Mouse (Mus musculus) activated CD4-positive, CD25-positive, alpha-beta regulatory T cell (primary cell): ENCODE measurements around the gene Gabrg2. TPM values are rescaled to one million over a fixed set of nuclear protein-coding genes. Genes with fewer than 3 reads are reported as not detected.

Experiments used
- polyA plus RNA-seq, 2 experiments: library from polyadenylated mRNA; unstranded; fragments of 100-300 nt; shearing (Covaris generic); gene quantifications; one replicate each; pipeline ENCODE4 v1.2.1; 2017

Gabrg2 gene
- polyA plus RNA-seq: under 1 TPM in 1 of 2 experiments, not detected in 1; 0.14 TPM

GRCm38 (mm10) chr11:42000190-42001098 is at the start of gene Gabrg2:
Gene Gabrg2 (minus strand): TSS chr11:42000857.

Other genes with a start within 250 kb of the Gabrg2 start
- gene Gabra1, start 182.1 kb upstream of the Gabrg2 start, polyA plus RNA-seq: under 1 TPM in 1 of 2 experiments, not detected in 1; 0.45 TPM